Mouse (Mus musculus): ENCODE measurements around the gene Rbms1.
A peak's percentile ranks its signal among the peaks of the same experiment; 100 is the strongest.
"Not testable (repeated sequence)": the region's sequence is repeated elsewhere in the genome, so short reads cannot be mapped to it uniquely, and the experiment has no call there.

Gene Rbms1

DNA sequence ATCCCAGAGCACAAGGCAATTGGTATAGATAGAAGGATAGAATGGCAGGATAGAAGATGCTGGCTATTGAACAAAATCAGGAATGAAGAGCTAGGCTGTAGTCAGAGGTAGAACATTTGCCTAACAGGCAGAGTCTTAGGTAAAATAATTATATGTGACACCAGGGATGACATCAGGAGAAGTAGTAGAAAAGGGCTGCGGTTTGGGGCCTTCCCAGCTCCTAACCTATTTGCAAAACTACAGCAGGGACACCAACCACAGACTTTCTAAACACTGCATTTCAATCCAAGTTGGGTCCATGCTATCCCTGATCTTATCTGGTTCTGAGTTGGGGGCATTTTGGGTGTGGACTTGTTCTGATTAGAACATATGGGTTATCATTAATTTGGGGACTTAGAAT lies 118.7 kb downstream of the Rbms1 start:
- no peak for DNase-seq

DNA sequence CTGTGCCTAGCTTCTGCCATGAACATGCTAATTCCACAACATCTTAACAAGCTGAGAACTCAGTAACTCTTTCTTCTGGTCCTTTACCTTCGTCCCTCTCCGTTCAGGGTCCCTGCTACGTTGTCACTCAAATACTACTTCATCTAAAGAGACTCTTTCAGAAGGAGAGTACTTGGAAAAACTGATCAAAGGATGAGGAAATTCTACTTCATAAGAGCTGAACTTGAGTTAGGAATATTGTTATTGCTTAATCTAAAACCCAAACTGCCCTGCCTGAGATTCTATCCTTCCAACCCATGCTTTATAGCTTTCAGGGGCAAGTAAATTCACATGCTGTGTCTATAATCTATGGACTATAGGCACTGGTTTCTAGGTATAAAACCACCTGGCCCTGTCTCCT lies 119.4 kb downstream of the Rbms1 start:
- no peak for DNase-seq

DNA sequence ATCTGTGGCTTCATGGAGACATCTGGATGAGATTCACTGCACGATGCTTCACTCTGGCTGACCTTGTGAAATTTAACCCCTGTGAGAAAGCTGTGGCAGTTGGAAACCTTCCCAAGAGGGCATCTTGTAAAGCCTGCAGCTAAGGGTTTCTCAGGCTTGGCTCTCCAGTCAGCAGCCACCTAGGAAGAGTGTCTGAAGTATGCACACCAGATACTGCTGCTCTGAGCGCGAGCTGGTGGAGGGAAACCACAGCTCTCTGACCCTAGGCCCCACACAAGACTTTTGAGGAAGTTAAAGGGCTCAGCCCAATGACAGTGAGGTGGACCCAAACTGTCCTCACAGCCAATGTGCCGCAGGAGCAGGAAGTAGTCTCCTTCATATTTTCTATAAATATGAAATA lies 120.0 kb downstream of the Rbms1 start:
- DNase-seq = no peak

DNA sequence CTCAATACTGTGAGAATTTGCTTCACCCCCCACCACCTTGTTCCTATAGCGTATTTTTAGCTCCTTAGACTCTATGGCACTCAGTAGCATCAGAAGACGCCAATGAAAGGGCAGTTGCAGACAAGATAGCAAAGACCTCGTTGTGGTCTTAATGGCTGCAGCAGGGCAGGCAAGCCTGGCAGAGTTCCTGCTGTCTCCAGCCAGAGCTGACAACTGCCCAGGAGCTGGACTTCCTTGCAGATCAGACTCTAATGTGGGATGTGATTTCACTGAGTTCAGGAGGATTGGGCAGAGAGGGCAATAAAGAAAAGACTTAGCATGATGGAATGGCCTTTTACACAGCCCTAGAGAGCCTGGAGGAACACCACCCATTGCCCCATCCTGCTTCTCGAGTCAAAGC lies 122.1 kb downstream of the Rbms1 start:
- no peak for DNase-seq

DNA sequence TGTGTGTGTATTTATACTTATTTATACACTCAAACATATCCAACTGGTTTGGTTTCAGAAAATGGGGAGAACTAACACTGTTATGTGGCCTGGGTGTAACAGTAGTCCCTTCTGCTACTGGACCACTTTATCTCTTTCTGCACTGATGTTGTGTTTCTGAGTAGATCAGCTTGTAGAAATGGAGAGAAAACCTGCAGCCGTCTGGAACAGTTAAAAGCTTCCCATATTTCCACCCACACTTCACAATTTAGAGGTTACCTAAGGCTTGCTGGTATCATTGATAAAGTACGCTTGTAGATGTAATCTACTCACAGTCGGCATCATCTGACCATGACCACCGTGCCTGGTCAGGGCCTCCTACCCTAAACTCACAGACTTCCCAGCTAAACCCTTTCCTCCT lies 123.5 kb downstream of the Rbms1 start:
- no peak for DNase-seq

DNA sequence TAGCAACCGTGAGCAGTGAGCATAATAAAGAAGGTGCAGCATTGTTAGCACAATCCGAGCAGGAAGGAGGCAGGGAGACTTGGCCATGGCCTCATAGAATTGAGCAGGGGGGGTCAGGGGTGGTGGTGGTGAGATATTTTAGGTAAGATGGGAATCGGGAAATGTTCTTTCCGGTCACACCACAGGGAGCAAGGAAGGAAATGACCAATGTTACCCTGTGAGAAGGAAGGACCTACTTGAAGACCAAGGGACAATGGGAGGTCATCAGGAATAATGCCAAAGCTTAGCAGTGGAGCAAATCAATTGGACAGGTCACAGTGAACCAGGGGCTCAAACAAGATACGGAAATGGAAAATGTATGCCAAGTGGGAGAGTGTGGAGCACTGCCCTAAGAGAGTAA lies 124.1 kb downstream of the Rbms1 start:
- no peak for DNase-seq

DNA sequence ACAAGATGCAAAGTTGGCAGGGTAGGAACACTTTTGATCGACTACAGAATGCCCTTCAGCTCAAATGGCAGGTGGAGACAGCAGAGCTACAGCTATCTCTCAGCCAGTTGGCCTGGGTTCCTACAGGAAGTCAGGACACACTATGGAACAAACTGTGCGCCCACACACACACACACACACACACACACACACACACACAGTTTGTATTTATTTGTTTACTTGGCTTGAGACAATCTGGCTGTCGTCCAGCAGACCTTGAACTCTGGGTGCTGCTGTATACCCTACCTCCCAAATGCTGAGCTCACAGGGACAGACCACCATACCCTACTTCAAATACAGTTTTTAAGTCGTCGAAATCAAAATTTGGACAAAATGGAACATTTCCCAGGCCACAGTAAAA lies 125.4 kb downstream of the Rbms1 start:
- DNase-seq = no peak

DNA sequence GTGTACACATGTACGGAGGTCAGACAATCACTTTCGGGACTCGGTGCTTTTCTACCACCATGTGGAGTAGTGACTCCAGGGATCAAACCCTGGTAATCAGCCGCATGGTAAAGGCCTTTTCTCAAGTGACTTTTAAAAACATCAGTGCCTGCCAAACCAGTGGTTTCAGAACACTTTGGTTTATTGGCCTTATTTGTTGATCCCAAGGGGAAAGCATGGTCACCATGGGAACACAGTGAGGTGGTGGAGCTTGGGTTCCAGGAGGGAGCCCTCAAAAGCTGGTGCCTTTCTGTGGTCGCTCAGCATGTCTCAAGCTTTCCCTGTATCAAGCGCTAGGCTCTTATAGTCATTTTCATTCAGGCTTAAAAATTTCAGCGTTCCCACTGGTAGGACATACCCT lies 126.8 kb downstream of the Rbms1 start:
- no peak for DNase-seq

DNA sequence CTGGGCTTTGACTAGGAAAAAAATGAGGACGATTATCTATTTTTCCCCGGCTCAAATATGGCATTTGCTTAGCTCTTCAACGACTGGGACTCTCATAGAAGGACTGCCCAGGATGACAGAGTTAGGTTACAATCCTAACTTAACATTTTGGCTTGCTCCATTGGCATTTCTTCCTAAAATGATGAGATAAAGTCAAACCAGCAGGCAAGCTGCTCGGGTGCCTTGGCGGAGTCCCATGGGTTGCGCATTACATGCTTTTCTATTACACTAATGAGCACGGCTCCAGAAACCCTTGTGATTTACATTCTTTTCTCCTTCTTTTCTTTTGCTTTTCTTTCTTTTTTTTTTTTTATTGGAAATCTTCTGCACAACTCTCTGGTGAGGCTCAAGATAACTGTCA lies 128.7 kb downstream of the Rbms1 start:
- no peak for DNase-seq

DNA sequence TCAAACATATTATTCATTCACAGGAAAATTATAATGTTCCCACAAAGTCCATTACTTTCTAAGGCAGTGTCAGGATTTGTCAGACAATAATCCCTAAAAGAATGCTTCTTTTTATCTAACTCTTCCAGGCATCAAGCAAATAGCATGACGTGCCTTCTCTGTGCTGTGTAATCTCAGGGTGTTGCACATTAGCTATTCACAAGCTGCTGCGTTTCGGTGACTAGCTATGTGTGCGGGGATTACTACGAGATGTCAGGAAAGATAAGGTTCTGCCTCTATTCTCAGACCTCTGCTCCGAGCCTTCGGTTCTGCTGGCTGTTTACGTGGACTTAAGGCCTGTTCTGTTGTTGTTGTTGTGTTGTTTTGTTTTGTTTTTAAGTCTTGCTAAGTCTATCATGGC lies 130.7 kb downstream of the Rbms1 start:
- DNase-seq = no peak

DNA sequence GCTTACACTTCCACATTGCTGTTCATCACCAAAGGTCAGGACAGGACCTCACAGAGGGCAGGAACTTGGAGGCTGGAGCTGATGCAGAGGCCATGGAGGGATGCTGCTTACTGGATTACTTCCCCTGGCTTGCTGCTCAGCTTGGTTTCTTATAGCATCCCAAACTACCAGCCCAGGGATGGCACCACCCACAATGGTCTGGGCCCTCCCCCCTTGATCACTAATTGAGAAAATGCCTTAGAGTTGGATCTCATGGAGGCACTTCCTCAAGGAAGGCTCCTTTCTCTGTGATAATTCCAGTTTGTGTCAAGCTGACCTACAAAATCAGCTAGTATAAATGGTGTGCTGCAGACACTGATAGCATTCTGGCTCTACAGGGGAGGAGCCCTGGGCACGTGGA lies 132.5 kb downstream of the Rbms1 start:
- DNase-seq = not testable (repeated sequence)

DNA sequence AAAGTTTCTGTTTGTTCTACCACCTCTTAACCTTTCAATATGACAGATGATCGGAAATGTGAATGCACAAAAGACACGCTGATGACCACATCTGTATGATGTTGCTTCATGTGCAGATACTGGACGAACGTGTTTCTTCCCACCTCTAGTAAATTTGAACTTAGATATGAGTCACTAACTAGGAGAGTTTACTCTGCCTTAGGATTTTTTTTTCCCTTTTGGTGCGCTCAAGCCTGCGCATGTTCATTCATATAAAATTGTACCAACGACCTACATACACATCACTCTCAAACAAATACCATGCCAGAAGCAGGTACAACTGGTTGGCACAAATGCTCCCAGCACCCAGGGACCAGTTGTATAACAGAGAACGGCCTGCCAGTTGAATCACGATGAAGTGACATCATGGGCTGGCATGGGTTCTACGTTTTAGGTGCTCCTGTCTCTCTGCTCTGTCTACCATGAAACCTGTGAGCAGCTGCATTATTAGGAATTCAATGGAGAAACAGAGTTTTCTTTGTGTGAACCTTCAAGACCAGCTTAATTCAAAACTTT lies 134.0 kb downstream of the Rbms1 start:
- DNase-seq = no peak

DNA sequence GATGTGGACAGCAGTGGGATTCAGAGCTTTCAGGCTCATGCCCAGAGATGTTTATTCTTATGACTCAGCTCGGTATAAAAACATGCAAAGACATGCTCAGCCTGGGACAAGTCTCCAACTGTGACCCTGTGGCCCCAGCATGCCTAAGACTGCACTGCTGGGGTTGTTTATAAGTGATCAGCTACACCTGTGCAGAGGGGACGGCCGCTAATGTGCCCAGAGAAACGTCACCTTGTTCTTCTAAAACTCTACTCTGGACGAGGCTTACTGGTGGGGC lies 135.9 kb downstream of the Rbms1 start:
- no peak for DNase-seq

DNA sequence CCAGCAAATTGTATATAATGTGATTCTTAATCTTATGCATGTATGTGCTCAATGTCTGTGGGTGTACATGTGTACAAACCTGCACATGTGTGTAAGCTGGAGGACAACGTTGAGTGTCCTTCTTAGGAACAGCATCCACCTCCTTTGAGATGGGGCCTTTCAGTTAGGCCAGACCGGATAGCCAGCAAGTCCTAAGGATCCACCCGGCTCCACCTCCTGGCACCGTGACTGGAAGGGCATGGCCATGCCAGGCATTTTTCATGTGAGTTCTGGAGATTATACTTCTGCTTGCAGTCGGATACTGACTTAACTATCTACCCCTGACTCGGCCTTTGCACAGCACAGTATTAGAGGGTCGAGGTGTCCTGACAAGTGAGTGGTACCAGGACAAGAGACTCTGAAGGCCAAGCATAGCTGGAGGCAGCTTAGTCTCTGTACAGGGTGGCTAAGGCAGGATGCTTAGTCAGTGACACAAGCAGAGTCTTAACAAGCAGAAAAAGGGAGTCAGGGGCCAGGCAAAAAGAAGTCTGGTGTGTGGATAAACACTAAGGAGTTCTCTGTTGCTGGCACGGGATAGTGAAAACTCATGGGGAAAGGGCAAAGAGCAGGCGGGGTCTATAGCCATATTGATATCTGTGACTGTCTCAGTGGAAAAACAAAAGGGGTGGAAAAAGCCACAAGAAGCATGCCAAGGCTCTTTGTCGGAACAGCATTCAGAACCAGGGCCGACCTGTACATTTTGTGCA lies 136.4 kb downstream of the Rbms1 start:
- DNase-seq = no peak

DNA sequence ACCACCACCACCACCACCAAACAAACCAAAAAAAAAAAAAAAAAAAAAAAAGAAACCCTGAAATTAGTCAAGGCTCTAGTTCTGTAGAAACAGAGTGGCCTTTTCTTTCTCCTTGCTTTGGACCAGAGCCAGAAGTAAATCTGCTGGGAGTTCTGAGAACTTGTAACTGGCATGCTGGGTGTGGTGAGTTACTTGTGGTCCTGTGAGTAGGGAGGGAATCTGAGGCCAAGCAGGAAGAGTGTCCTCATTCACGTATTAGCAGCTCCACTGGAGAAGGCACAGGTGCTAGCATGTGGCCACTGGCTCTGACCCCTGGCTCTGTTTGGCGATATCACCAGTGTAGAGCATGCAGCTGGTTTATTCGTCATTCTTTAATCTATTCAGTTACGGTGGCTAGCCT lies 137.3 kb downstream of the Rbms1 start:
- DNase-seq = no peak

DNA sequence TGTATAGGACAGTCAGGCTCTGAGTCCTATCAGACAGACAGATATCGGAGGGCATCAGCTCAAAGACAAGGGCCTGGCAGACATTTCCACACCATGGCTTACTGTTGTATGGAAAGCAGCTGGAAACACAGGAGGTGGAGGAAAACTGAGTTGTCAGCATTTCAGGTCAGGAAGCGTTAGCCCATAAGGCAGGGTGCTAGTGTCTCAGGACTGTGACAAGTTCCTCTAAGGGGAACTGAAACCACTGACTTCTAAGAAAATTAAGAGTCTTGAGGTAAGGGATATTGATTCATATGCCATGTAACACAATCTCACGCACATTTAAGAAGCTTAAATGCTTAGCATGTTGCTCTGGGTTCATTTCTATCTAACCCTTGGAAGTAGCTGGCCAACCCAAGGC lies 141.4 kb downstream of the Rbms1 start:
- no peak for DNase-seq

DNA sequence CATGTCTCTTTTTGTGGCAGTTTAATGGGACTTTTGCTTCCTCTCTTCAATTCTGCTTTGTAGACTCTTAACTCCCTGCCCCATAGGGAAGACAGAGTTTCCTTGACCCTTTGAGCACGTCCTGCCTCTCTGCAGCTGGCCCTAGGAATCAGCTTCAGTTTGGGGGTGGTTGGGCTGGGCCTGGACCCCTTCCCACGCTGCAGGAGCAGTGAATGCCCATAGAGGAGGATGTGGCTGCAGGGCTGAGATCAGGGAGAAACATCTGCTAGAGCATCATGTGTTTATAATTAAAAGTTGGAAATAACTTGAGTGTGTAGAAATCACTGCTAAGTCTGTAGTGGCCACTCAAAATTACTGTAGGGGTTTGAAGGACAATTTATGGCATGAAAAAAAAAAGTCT lies 144.4 kb downstream of the Rbms1 start:
- no peak for DNase-seq

DNA sequence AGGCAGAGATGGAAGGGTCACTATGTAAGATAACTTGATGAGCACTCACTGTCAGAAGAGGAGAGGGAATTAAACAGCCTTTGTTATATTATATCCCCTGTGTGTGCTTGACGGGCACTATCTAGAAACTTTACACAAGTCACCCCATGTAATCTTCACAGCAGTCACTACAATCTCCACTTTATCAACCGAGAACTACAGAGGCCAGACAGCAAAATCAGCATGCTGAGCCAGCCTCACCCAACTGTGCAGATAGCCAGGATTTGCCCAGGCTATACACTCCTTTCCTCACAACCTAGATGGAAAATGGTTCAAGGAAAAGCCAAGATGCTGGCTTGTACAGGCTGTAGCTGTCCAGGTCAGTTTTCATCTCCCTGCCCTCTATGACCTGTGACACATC lies 146.7 kb downstream of the Rbms1 start:
- no peak for DNase-seq

DNA sequence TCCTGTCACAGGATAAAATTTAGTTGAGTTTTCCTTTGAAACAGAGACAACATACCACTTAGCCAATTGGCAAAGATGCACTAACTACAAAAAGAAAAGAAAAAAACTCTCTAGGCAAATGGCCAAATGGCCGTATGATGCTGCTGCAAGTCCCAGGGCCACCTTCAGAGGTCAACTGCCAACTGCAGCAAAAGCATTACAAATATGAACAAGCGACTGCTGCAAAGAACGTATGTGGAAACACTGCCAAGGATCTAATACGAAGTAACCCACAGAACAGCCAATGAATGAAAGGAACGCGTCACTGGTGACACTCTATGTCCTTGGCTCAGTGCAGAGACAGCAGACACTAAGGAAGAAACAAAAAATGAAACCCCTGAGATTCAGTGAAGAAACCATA lies 148.2 kb downstream of the Rbms1 start:
- no peak for DNase-seq

DNA sequence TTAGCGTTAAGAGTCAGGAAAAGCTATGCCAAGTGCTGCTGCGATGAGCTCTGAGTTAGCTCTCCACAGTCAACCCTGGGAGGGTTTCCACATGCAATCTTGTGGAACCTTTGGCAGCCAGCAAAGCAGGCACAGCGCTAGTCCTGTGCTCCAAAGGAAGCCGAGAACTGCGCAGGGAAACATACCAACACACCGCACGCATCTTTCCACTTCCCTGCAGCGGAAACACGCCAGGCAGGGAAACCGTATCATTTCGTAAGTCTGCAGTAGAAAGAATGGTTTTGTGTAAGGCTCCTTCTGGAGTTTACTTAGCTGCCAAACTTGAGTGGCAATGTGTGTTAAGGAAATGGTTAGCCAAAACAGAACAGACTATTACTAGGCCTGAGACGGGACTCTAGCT lies 150.0 kb downstream of the Rbms1 start:
- DNase-seq = no peak

DNA sequence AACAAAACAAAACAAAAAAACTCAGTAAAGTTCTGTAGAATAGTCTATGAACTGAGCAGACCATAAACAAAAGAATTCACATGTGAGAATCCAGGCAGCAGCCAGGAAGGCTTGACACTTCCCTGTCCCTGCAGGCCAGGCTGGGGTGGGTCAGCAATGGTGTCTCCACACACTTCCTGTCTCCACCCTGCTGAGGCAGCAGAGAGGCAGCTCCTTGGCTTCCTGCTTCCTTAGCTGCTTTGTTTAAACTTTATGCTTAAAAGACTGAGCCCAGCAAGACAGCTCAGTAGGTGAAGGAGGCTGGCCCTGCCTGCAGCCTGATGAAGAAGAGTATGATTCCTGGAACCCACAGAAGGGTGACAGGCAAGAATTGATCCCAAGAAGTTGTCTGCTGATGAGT lies 152.4 kb downstream of the Rbms1 start:
- DNase-seq = peak; percentile 65

DNA sequence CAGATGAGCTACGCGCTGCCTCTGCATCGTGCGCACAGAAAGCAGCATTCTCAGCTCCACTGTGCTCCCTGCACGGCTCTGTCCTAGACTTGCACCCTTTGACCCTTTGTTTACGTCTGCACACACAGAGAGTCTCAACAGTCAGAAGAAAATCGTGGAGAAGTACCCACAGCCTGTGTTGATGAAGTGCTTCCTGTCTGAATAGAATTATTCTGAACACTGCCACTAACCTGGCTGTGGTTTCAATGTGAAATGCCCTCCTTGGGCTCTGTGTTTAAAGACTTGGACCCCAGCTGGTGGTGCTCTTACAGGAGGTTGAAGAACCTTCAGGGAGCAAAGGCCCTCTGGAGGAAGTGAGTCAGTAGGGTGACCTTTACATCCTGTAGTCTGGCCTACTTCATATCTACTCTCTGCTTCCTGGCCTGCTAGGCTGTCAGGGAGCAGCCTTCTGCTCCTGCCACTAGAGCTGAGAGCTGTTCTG lies 153.5 kb downstream of the Rbms1 start:
- peak; percentile 14 for DNase-seq

DNA sequence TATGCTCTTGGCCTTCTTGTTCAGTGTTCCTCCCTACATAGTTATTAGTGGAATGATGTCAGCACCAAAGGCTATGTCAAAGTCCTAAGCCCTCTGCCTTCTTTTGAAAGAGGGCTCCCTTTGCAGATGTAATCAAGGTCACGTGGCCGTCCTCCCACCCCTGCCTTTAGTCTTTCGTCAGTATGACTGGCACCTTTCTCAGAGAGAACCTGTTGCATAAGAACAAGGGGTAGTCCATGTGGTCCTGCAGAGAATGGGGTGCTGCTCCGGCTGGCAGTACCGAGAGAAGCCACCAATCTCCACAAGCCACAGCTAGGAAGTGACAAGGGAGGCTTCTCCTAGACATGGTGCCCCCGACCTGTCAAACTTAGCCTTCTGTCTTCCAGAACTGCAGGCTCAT lies 154.2 kb downstream of the Rbms1 start:
- DNase-seq = no peak

DNA sequence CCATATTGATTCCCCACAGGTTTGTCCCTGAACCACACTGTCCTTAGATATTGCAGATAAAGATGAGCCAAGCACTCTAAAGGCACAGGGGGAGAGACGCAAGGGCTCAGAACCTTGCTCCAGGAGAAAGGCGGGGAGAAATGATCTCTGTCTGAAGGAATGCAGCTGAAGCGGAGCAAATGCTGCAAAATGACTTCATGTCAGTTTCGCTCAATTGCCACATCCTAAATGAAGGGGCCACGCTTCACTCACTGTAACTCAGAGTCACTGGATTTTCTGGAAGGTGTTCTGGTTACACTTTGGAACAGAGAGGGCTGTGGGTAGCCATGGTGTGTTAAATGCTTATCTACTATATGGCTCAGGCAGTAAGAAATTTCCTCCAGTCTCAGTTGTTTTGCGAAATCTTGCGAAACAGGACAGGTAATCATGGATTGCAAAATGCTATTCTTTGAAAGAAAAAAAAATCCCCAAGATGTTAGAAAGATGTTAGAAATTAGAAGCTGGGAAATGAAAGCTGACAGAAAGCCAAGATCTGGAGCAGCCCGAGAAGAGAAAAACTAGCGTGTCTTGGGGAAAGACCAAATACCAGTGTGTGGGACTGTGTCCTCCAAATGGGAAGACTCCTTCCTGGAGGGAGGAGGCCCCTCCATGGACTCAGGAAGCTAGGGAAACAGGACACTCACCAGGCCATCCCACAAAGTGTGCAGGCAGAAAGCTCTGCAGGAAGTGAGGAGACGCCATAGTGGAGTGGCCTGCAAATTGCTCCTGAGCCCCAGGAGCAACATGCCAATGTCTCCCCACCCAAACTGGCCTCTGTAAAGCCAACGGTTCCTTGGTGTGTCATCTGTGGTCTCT lies 155.4 kb downstream of the Rbms1 start:
- no peak for DNase-seq
